Mouse (Mus musculus): Measurements from ENCODE around the gene Rdh1.
"Not testable (repeated sequence)": the region's sequence is repeated elsewhere in the genome, so short reads cannot be mapped to it uniquely, and the experiment has no call there.

Rdh1 gene

GRCm38 (mm10) chr10:127748847-127749612 lies 10.5 kb upstream of the Rdh1 start:
- peak; percentile 75 for DNase-seq (ENCODE audit: low read depth, low spot score)

- peak; percentile 61 for DNase-seq (ENCODE audit: low read depth, low spot score)
Measured at GRCm38 (mm10) chr10:127750136-127750777, 9.3 kb upstream of the Rdh1 start.

- DNase-seq (ENCODE audit: low read depth, low spot score), result peak; percentile 43
Measured at GRCm38 (mm10) chr10:127751548-127751947, 8.0 kb upstream of the Rdh1 start, which contains the start of gene Gpr182. Gene Gpr182, minus strand, starts transcription at chr10:127751732.

- DNase-seq (ENCODE audit: low read depth, low spot score), result no peak
Measured at GRCm38 (mm10) chr10:127754566-127755166, 4.9 kb upstream of the Rdh1 start.

GRCm38 (mm10) chr10:127755246-127755645 lies 4.3 kb upstream of the Rdh1 start:
- no peak for DNase-seq (ENCODE audit: low read depth, low spot score)

GRCm38 (mm10) chr10:127755770-127756468 lies 3.6 kb upstream of the Rdh1 start:
- DNase-seq (ENCODE audit: low read depth, low spot score), result peak; percentile 46

GRCm38 (mm10) chr10:127762926-127763325 lies 3.4 kb downstream of the Rdh1 start:
- DNase-seq (ENCODE audit: low read depth, low spot score), result not testable (repeated sequence)

GRCm38 (mm10) chr10:127763914-127764680 lies 4.6 kb downstream of the Rdh1 start:
- DNase-seq (ENCODE audit: low read depth, low spot score), result no peak

- no peak for DNase-seq (ENCODE audit: low read depth, low spot score)
Measured at GRCm38 (mm10) chr10:127766564-127766963, 7.0 kb downstream of the Rdh1 start.

- DNase-seq (ENCODE audit: low read depth, low spot score), result no peak
Measured at GRCm38 (mm10) chr10:127776011-127776410, 16.5 kb downstream of the Rdh1 start, which contains the start of gene Rdh9. Gene Rdh9, plus strand, starts transcription at chr10:127776386.

- DNase-seq (ENCODE audit: low read depth, low spot score), result not testable (repeated sequence)
Measured at GRCm38 (mm10) chr10:127782321-127782720, 22.8 kb downstream of the Rdh1 start.

GRCm38 (mm10) chr10:127785411-127785810 lies 25.9 kb downstream of the Rdh1 start:
- DNase-seq (ENCODE audit: low read depth, low spot score), result peak; percentile 82

- DNase-seq (ENCODE audit: low read depth, low spot score), result no peak
Measured at GRCm38 (mm10) chr10:127799295-127799694, 39.8 kb downstream of the Rdh1 start.

- DNase-seq (ENCODE audit: low read depth, low spot score), result no peak
Measured at GRCm38 (mm10) chr10:127800891-127801290, 41.4 kb downstream of the Rdh1 start, which contains the start of gene Rdh16. Gene Rdh16, plus strand, starts transcription at chr10:127801152.

- DNase-seq (ENCODE audit: low read depth, low spot score), result no peak
Measured at GRCm38 (mm10) chr10:127801612-127802011, 42.1 kb downstream of the Rdh1 start.

GRCm38 (mm10) chr10:127802236-127802635 lies 42.7 kb downstream of the Rdh1 start:
- DNase-seq (ENCODE audit: low read depth, low spot score), result no peak

- no peak for DNase-seq (ENCODE audit: low read depth, low spot score)
Measured at GRCm38 (mm10) chr10:127804416-127804815, 44.9 kb downstream of the Rdh1 start.

- no peak for DNase-seq (ENCODE audit: low read depth, low spot score)
Measured at GRCm38 (mm10) chr10:127815888-127816287, 56.4 kb downstream of the Rdh1 start.

- DNase-seq (ENCODE audit: low read depth, low spot score), result peak; percentile 39
Measured at GRCm38 (mm10) chr10:127817268-127817910, 57.9 kb downstream of the Rdh1 start.

Measured in R1 (cell line).